Mouse (Mus musculus) myocyte (in vitro differentiated cells): ENCODE measurements at regions not wholly inside any gene's neighbourhood (a gene's known extent, or its start where the extent isn't known, plus 50 kb on each side); places are given as distances from the start of the nearest gene placed in this dataset.

Experiments used
- CEBPB ChIP-seq: IDR thresholded peaks from 2 replicates; pipeline ENCODE4 v1.6.1; 2011; ENCODE audit warnings: mild to moderate bottlenecking, moderate library complexity; ENCODE audit not compliant: poor library complexity, insufficient read depth, severe bottlenecking
- E2F4 ChIP-seq: IDR thresholded peaks from one replicate; pipeline ENCODE4 v1.6.1; 2011; ENCODE audit warnings: mild to moderate bottlenecking, control low read depth, moderate library complexity; ENCODE audit not compliant: insufficient read depth
- MAX ChIP-seq: IDR thresholded peaks from one replicate; pipeline ENCODE4 v1.6.1; 2011; ENCODE audit warnings: low read depth, mild to moderate bottlenecking, control low read depth
- MYOD1 ChIP-seq, 3 experiments: IDR thresholded peaks; one replicate each; pipeline ENCODE4 v1.6.1; 2011; ENCODE audit warnings: control low read depth in 2 of 3, low read depth in 2 of 3, mild to moderate bottlenecking in 2 of 3, moderate library complexity in 1 of 3; ENCODE audit not compliant: insufficient read length in 2 of 3, control insufficient read depth in 1 of 3
- MYOG ChIP-seq, 3 experiments: IDR thresholded peaks; one replicate each; pipeline ENCODE4 v1.6.1; 2011; ENCODE audit warnings: control low read depth in 2 of 3, low read depth in 2 of 3, mild to moderate bottlenecking in 2 of 3; ENCODE audit not compliant: insufficient read length in 2 of 3, control insufficient read depth in 1 of 3, insufficient read depth in 1 of 3
- POLR2A ChIP-seq: IDR thresholded peaks from one replicate; pipeline ENCODE4 v1.6.1; 2011; ENCODE audit warnings: low read depth, mild to moderate bottlenecking, control low read depth, moderate library complexity; ENCODE audit not compliant: insufficient read length
- POLR2AphosphoS2 ChIP-seq: IDR thresholded peaks from one replicate; pipeline ENCODE4 v1.6.1; 2011; ENCODE audit warnings: low read depth, control low read depth; ENCODE audit not compliant: insufficient read length
- REST ChIP-seq: IDR thresholded peaks from one replicate; pipeline ENCODE4 v1.6.1; 2011; ENCODE audit warnings: mild to moderate bottlenecking, control low read depth, moderate library complexity; ENCODE audit not compliant: insufficient read depth, insufficient read length
- SRF ChIP-seq: IDR thresholded peaks from one replicate; pipeline ENCODE4 v1.6.1; 2011; ENCODE audit warnings: low read depth; ENCODE audit not compliant: control insufficient read depth, insufficient read length
- TCF12 ChIP-seq: IDR thresholded peaks from one replicate; pipeline ENCODE4 v1.6.1; 2011; ENCODE audit warnings: mild to moderate bottlenecking, control low read depth; ENCODE audit not compliant: poor library complexity, insufficient read depth, severe bottlenecking
- TCF3 ChIP-seq: IDR thresholded peaks from one replicate; pipeline ENCODE4 v1.6.1; 2011; ENCODE audit warnings: low read depth, control low read depth; ENCODE audit not compliant: insufficient read length
- USF1 ChIP-seq: IDR thresholded peaks from one replicate; pipeline ENCODE4 v1.6.1; 2011; ENCODE audit warnings: low read depth, mild to moderate bottlenecking, control low read depth, moderate library complexity

- TF ChIP-seq E2F4: no peak
- no peak for TF ChIP-seq POLR2A
- TF ChIP-seq POLR2AphosphoS2: no peak
- TF ChIP-seq USF1: no peak
- no peak for TF ChIP-seq TCF12
- no peak for TF ChIP-seq MAX
- no peak for TF ChIP-seq MYOD1 (IDR thresholded peaks at IDR 0.05; ENCODE audit: control insufficient read depth in 1 of 3, insufficient read length in 2 of 3, low read depth in 2 of 3)
- no peak for TF ChIP-seq CEBPB
- no peak for TF ChIP-seq TCF3
- TF ChIP-seq SRF: no peak
- TF ChIP-seq MYOG (IDR thresholded peaks at IDR 0.05; ENCODE audit: control insufficient read depth in 1 of 3, insufficient read depth in 1 of 3, insufficient read length in 2 of 3, low read depth in 2 of 3): no peak
- no peak for TF ChIP-seq REST
These were observed 92.4 kb downstream of the Fam76b start for GRCm38 (mm10) chr9:13919739-13920410.
